Mouse (Mus musculus): ENCODE measurements at regions not wholly inside any gene's neighbourhood (a gene's known extent, or its start where the extent isn't known, plus 50 kb on each side); places are given as distances from the start of the nearest gene placed in this dataset.

- no peak for TF ChIP-seq EP300 (IDR thresholded peaks at IDR 0.05; ENCODE audit: low read length)
- TF ChIP-seq TCF12 (IDR thresholded peaks at IDR 0.05; ENCODE audit: low read depth, low read length) = no peak
- no peak for TF ChIP-seq POLR2A (IDR thresholded peaks at IDR 0.05; ENCODE audit: low read depth, low read length)
- no peak for TF ChIP-seq HCFC1 (IDR thresholded peaks at IDR 0.05; ENCODE audit: low read depth, low read length)
- TF ChIP-seq SMC3 (IDR thresholded peaks at IDR 0.05; ENCODE audit: low read depth, low read length) = no peak
- TF ChIP-seq RAD21 (IDR thresholded peaks at IDR 0.05; ENCODE audit: low read depth, low read length) = no peak
- no peak for TF ChIP-seq UBTF (IDR thresholded peaks at IDR 0.05; ENCODE audit: low read depth, low read length)
- TF ChIP-seq CTCF (conservative IDR thresholded peaks at IDR 0.05 in 1 of 2, IDR thresholded peaks at IDR 0.05 in 1 of 2; ENCODE audit: low read depth in 2 of 2, low read length in 2 of 2) = no peak
- no peak for TF ChIP-seq MAX (IDR thresholded peaks at IDR 0.05; ENCODE audit: low read length)
Measured at GRCm38 (mm10) chr5:132737966-132738365, 194.8 kb upstream of the Auts2 start.

Measured in CH12.LX (cell line).